Mouse (Mus musculus): ENCODE measurements around the gene Carns1.
"Not testable (repeated sequence)": the region's sequence is repeated elsewhere in the genome, so short reads cannot be mapped to it uniquely, and the experiment has no call there.

Gene Carns1

DNA sequence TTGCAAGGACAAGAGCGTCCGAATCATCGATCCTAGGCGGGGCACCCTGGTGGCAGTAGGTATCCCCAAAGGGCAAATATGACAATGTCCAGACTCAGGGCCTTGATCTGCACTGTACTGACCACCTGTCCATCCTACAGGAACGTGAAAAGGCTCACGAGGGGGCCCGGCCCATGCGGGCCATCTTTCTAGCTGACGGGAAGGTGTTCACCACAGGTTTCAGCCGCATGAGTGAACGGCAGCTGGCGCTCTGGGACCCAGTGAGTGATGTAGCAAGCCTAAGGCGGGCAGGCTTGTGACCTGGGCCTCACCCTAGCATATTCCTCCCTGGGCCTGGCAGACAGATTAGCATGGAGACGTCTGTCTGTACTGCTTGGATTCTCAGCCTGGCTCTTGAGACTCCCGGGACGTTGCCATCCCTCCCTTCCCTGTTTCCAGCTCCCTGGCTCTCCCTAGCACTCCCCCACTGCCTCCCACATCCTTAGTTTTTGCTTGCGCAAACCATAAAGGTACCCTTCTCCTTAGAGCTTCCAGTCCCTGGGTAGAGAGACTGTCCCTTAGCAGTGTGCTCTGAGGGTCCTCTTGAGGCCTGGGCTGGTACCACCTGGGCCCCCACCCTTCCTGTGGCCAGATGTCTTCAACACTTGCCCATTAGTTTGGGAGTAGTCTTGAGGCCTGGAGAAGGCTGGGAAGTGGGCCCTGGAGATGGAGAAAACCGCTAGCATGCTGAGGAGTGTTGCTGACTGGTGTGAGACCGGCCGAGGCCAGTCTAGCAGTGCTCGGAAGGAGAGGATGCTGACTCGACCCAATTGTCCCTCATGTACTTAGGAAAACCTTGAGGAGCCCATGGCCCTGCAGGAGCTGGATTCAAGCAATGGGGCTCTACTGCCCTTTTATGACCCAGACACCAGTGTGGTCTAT is 24.5 kb downstream of the Carns1 start:
- no peak for DNase-seq (ENCODE audit: low read depth in 1 of 2, low spot score in 2 of 2)

DNA sequence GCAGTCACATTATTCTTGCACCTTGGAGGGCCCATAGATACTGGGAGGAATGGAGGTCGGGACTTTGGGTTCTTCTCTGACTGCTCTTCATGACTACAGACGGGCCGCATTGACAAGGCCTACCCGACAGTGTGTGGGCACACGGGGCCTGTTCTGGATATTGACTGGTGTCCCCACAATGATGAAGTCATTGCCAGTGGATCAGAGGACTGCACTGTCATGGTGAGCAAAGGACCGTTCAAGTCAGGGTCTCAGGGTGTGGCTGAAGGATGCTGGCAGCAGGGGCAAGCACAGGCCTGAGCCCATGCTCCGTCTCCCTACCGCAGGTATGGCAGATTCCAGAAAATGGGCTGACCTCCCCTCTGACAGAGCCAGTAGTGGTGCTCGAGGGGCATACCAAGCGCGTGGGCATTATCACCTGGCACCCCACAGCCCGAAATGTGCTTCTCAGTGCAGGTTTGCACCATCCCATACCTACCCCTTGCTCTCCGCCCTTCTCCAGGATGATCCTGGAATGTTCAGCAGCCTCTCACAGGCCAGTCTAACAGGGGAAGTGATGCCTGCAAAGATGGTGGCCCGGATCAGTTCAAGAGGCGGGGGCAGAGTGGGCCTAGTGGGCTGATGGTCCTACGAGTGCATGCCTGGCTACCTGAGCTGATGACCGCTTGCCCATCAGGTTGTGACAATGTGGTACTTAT is 25.4 kb downstream of the Carns1 start:
- no peak for DNase-seq (ENCODE audit: low read depth in 1 of 2, low spot score in 2 of 2)

DNA sequence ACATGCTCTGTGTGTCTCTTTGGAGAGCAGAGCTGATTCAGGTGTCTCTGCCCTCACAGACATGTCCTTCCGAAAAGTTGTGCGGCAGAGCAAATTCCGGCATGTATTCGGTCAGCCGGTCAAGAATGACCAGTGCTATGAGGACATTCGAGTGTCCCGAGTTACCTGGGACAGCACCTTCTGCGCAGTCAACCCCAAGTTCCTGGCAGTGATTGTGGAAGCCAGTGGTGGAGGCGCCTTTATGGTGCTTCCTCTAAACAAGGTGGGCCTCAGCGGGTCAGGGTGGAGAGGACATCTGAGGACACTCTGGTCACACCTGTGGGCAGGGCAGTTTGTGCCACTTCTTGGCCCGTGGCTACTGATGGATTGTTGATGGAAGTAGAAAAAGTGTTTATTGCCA is 26.0 kb downstream of the Carns1 start:
- no peak for DNase-seq (ENCODE audit: low read depth in 1 of 2, low spot score in 2 of 2)

DNA sequence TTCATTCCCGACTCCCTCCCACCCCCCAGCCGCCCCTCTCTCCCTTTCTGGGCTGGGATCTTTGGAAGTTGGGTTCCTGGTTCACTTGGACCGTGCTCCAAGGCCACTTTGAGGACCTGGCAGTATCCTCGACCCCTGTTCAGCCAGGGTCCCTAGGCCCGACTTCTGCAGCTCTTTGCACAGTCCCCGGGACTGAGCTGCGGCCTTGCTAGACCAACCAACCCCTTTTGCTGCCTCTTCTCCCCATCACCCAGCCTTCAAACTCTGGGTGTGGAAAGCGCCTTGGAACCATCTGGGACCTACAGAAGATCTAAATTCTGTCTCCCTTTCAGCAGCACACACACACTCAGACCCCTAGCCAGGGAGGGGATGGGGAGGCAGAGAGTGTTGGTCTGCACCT is 26.5 kb downstream of the Carns1 start:
- DNase-seq (ENCODE audit: low read depth in 1 of 2, low spot score in 2 of 2) = no peak

DNA sequence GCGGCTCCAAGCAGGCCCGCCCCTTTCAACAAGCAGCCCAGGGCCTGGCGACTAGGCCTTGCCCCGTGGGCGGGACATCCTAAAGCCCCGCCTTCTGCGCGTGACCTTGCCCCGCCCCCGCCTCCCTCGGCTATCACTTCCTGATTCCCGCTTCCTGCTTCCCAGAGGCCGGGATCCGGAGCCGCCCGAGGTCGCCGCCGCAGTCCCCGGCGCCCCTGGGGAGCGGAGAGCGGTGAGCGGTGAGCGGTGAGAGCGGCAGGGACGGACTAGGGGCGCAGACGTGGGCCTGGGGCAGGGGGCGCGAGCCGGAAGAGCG is 26.8 kb downstream of the Carns1 start, which contains the start of gene Coro1b:
TSS of gene Coro1b (plus strand) at position 129 of the 316 bp plus-strand sequence.
- DNase-seq (ENCODE audit: low read depth in 1 of 2, low spot score in 2 of 2) = peak; percentile 90 to 92

DNA sequence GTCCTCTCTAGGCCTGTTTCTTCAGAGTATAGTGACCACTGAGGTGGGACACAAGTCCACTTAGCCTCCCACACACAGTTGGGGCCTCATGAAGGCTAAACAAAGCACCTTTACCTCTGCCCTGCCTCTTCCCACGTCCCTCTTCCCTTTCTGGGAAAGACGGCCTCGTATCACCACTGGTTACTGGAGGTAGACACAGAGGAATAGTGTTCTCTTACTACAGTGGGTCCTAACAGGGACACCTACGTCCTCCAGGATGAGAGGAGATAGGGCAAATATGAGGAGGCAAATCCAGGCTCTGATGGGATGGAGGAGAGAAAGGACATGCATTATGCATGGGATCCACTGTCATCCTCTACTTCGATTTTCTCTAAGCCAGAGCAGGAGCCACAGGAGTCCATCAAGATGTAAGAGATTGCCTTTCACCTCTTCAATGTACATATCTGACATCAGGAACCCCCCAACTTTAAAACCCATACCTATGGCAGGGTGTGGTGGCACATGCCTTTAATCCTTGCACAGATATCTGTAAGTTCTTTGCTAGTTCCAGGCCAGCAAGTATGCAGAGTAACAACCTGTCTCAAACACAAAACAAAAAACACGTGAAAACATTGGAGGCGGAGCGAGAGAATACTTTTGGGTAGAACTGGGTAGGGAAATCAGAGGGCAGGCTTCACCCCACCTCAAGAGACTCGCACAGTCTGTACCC is 27.3 kb downstream of the Carns1 start:
- DNase-seq (ENCODE audit: low read depth in 1 of 2, low spot score in 2 of 2) = no peak

DNA sequence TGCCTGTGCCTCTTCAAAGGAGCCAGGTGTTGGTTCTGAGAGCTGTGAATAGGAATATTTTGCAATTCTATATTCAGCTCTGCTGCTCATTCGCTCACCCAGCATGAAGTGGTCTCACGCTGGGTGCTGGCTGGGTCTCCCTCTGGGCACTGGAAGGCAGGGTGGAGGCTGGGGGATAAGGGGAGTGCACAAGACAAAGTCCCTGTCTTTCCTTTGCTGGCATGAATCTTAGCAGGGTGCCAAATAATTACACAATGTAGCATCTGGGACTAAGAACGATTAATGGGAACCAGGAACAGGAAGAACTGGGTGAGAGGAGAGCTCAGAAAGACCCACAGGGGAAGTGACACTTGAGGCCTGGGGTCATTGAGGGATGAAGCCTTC is 28.3 kb downstream of the Carns1 start:
- DNase-seq (ENCODE audit: low read depth in 1 of 2, low spot score in 2 of 2) = no peak

DNA sequence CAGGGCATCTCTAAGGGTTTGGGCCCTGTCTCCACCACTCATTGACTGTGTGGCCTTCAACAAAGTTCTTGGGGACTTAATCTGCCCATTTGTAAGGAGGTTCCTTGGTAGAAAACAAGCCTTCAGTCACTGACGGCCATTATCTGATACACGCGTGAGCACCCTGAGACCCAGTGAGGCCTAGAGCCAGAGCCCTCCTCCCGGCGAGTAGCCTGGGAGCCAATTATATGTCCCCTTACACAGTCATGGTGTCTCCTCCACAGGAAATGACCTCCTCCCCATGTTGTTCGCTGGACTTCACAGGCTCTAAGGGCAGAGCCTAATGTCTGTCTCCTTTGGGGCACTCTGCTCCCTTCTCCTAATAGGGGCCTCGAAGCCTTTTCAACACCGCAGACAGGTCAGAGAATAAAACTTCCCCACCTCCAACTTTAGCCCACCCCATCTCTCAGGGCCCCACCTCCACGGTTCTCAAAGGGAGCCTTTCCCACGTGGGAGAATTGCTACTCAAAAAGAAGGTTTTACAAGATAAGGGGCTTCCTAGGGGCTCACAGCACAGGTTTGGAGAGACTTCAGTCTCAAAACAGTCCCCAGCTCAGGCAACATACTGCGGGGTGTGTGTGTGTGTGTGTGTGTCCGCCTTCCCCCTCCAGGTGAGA is 28.8 kb downstream of the Carns1 start:
- DNase-seq (ENCODE audit: low read depth in 1 of 2, low spot score in 2 of 2) = no peak

DNA sequence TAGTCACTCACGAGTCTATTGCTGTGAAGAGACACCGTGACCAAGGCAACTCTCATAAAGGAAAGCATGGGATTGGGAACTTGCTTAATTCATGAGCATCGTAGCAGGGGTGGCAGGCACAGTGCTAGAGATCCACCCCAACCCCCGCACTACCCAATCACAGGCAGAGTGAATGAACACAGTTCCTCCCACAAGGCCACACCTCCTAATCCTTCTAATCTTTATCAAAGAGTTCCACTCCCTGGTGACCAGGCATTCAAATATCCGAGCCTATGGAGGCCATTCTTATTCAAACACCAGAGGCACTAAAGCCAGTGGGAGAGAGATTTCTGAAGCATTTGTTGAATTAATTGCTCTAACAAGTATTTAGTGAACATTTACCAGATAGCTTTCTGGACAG is 29.3 kb downstream of the Carns1 start:
- DNase-seq (ENCODE audit: low read depth in 1 of 2, low spot score in 2 of 2) = no peak

DNA sequence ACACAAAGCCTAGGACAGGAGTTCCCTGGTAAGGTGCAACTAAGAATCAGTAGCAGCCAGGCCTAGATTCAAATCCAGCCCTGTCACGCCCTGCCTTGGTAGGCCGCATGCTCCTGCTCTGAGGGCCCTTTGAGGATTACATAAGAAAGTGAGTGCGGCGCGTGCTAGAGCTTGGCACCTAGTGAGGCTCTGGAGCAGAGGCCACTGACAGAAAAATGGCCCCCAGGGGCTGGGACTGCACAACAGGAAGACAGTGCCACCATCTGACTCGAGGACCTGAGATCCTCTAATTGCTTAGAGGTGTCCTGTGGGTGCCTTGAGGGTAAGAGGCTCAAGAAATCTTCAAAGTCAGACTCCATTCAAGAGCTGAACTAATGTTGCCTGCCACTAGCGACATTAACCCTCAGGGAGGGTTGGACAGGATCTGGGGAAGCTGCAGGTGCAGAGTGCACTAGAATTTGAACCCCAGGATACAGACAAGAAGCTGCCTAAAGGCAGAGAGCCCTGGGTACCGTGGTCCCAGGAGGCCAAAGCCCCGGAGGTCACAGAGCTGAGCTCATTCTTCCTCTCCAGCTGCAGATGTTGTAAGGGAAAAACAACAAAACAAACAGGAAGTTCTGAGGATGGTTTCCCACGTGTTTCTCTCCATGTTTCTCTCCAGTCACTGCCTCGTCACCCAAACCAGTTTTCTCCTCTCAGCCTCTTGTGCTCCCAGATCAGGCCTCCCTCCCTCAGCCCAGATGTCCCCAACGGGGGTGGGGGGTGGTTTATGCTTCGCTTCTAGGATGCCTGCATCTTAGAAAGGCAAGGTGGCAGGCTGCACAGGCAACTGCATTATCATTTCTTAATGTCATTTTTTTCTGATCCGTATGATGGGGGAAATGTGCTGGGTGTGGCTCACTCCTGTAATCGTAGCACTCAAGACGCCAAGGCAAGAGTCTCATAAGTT is 30.5 kb downstream of the Carns1 start:
- DNase-seq (ENCODE audit: low read depth in 1 of 2, low spot score in 2 of 2) = no peak

DNA sequence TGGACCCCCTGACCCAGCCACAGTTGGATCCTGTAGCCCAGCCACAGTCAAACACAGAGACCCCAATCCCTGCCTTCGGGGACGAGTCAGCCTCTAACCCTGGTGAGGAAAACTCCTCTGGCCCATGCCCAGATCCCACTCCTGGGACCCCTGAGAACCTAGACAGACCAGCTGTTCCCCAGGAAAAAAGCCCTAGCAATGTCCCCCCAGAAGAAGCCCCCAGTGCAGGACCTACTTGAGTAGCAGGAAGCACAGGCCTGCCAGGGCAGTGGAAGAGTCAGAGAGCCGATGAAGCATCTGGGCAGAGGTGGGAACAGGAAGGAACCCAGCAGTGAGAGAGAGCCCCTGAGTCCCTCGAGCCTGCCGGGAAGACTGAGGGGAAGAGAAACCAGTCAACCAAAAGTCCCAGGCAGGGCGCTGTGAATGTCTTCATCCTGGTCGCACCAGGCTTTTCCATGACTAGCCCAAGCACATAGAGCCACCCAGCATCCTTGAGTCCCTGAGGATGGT is 31.5 kb downstream of the Carns1 start, which contains the start of gene Cabp4:
TSS of gene Cabp4 (minus strand) at position 275 of the 510 bp plus-strand sequence.
- no peak for DNase-seq (ENCODE audit: low read depth in 1 of 2, low spot score in 2 of 2)

DNA sequence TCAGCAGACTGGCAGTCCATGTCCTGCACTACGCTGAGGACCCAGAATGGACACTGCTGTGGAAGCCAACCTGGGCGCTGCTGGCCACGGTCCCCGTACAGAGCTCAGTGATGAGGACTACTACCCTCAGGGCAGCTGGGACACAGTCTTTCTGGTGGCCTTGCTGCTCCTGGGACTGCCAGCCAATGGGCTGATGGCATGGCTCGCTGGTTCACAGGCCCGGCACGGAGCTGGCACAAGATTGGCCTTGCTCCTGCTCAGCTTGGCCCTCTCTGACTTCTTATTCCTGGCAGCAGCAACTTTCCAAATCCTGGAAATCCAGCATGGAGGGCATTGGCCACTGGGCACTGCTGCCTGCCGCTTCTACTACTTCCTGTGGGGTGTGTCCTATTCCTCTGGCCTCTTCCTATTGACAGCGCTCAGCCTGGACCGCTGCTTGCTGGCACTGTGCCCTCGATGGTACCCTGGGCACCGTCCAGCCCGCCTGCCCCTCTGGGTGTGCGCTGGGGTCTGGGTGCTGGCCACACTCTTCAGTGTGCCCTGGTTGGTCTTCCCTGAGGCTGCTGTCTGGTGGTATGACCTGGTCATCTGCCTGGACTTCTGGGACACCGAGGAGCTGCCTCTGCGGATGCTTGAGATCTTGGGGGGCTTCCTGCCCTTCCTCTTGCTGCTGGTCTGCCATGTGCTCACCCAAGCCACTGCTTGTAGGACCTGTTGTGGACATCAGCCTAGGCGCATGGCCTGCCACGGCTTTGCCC is 32.7 kb downstream of the Carns1 start:
- no peak for DNase-seq (ENCODE audit: low read depth in 1 of 2, low spot score in 2 of 2)

DNA sequence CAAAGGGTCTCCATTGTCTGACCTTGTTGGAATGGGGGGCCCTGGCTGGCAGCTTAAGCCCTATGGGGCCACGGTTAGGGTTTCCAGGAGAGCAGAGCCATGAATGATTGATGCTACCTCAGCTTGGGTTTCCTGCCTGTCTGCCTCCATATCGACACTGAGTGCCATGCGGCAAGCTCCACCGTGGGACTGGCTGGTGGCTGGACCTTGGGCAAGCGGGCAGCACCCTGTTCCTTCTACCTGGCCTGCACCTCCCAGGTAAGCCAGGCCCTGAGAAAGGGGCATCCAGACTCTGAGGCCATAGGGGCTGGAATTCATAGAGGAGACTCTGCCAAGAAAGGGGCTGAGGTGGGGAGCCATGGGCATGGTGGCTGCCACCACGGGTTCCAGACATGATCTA is 35.1 kb downstream of the Carns1 start:
- no peak for DNase-seq (ENCODE audit: low read depth in 1 of 2, low spot score in 2 of 2)

DNA sequence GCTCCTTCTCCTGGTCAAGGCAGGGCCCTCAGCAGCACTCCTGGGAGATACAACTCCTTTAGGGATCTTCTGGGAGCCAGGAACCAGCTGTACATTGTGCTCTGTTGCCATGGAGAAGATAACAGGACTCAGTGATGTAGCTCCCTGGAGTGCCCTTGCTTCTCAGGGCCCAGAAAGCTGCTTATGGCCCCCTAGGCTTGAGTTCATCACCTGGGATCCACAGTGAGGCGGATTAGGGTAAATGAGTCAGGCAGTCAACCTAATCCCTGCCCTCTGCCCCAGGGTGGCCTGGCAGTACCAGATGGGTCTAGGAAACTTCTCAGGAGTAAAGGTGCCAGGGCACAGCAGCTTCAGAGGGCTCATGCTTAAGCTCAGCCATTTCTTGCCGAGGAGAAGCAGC is 35.8 kb downstream of the Carns1 start, which contains the start of gene Gpr152:
TSS of gene Gpr152 (plus strand) at position 342 of the 400 bp plus-strand sequence.
- no peak for DNase-seq (ENCODE audit: low read depth in 1 of 2, low spot score in 2 of 2)

DNA sequence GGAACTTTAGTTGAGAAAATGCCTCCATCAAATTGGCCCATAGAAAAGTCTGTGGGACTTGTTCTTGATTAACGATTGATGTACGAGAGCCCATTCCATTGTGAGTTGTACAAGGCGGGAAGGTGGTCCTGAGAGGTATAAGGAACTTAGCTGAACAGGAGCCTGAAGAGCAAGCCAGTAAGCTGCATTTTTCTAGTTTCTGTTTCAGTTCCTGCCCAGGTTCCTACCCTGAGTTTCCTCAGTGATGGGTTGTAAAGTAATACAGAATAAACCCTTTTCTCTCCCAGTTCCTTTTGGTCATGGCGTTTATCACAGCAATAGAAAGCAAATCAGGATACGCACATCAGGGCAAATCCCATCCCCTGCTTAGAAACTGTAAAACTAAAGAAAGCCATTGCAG is 37.4 kb downstream of the Carns1 start:
- no peak for DNase-seq (ENCODE audit: low read depth in 1 of 2, low spot score in 2 of 2)

DNA sequence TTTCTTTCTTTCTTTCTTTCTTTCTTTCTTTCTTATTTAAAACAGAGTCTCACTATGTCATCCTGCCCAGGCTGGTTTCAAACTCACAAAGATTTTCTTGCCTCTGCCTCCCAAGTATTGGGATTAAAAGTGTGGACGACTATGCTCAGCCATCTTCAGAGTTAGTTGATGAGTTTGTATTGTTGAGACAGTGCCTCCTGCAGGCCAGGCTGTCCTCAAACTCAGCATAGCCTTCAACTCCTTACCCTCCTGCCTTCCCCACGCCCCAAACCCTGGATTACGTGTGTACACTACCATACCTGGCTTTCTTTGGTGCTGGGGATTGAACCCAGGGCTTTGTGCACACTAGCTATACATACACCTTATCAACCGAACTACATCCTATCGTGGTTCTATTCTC is 38.8 kb downstream of the Carns1 start:
- DNase-seq (ENCODE audit: low read depth in 1 of 2, low spot score in 2 of 2) = no peak

DNA sequence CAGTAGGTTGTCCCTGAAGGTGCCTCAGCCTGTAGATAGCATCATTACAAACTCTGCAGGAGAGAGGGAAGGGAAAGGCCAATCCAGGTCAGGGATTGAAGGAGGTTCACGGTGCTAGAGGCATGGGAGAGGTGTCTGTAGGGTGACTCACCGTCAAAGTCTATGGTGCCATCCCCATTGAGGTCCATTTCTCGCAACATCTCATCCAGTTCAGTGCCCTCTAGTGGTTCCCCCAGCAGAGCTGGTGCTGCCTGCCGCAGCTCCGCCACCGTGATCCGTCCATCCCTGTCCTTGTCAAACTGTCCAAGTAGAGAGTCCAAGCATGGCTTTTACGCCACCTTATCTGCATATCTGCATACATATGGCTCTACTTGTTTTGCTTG is 39.3 kb downstream of the Carns1 start:
- DNase-seq (ENCODE audit: low read depth in 1 of 2, low spot score in 2 of 2) = not testable (repeated sequence)

DNA sequence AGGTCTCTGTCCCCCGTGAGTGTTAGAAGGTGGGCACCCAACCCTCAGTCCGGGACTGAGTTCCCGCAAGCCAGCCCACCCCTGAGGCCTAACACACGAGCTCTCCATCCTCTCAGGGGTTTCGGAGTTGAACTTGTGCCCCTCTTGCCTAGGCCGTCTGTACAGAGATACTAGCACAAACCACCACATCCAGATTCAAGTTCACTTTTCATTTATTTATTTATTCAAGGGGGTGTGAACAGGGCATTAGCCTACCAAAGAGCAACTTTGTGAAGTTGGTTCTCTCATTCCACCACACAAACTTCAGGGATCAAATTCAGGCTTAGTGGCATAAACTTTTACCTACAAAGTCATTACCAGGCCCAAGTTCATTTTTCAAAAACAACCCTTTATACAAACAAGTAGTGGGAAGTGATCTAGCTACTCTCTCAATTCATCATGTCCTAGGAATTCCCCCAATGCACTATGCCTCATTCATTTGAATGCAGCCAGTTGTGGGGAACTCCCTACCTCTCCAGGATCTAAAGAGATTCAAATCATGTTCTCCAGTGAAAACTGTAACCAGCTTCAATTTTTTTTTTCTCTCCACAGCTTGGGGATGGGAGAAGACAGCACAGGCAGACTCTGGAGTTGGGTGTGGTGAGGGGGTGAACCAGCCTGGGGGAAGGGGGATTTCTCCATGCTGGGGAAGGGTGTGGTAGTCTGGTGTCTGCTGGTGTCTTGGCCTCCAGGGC is 39.9 kb downstream of the Carns1 start:
- not testable (repeated sequence) for DNase-seq (ENCODE audit: low read depth in 1 of 2, low spot score in 2 of 2)

DNA sequence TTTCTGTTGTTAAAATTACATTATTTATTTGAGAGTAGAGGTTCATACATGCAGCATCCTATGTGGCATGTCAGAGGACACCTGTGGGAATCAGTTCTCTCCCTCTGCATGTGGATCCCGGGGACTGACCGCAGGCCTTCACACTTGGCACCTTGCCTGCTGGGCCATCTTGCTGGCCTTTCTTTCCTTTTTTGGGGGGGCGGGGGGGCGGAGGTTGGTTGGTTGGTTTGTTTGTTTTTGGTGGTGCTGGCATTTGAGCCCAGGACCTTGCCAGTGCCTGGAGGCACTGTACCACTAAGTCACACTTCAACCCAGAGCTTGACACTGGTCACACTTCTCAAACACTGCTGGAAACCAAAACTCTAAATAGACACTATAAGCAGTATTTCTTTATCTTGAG is 40.9 kb downstream of the Carns1 start:
- no peak for DNase-seq (ENCODE audit: low read depth in 1 of 2, low spot score in 2 of 2)
